Mouse (Mus musculus) heart, adult 11 months (tissue): ENCODE results near the gene Cmtm3.
A peak's percentile ranks its signal among the peaks of the same experiment; 100 is the strongest.
"Not testable (repeated sequence)": the region's sequence is repeated elsewhere in the genome, so short reads cannot be mapped to it uniquely, and the experiment has no call there.

Experiments used
- DNase-seq: peaks from one replicate; pipeline ENCODE4 v3.0.0; 2022

Cmtm3 gene

GRCm38 (mm10) chr8:104339229-104339982, at the start of gene Cmtm3:
Cmtm3 (plus strand) TSS chr8:104339410.
- DNase-seq: peak; percentile 97

- DNase-seq: not testable (repeated sequence)
These were observed 46.1 kb upstream of the Cmtm3 start, which contains the start of gene Cmtm2a for GRCm38 (mm10) chr8:104293081-104293480. Cmtm2a (minus strand) TSS chr8:104293181.

- no peak for DNase-seq
These were observed 44.8 kb upstream of the Cmtm3 start for GRCm38 (mm10) chr8:104294396-104294795.

- not testable (repeated sequence) for DNase-seq
These were observed 37.6 kb upstream of the Cmtm3 start for GRCm38 (mm10) chr8:104301577-104301976.

GRCm38 (mm10) chr8:104302536-104302935, 36.7 kb upstream of the Cmtm3 start:
- not testable (repeated sequence) for DNase-seq

- DNase-seq: no peak
These were observed 34.2 kb upstream of the Cmtm3 start for GRCm38 (mm10) chr8:104304962-104305361.

- DNase-seq: peak; percentile 76
These were observed 30.9 kb upstream of the Cmtm3 start for GRCm38 (mm10) chr8:104308341-104308740.

GRCm38 (mm10) chr8:104309441-104310155, 29.6 kb upstream of the Cmtm3 start, which contains the start of the genes Gm45711 and Cmtm1:
Gm45711 (minus strand) TSS chr8:104310081.
Cmtm1 (minus strand) TSS chr8:104310145.
- DNase-seq: peak; percentile 97

GRCm38 (mm10) chr8:104312023-104312422, 27.2 kb upstream of the Cmtm3 start:
- DNase-seq: peak; percentile 63

GRCm38 (mm10) chr8:104313311-104313710, 25.9 kb upstream of the Cmtm3 start:
- peak; percentile 85 for DNase-seq

GRCm38 (mm10) chr8:104321267-104321666, 17.9 kb upstream of the Cmtm3 start, which contains the start of gene Gm11020:
Gm11020 (plus strand) TSS chr8:104321567.
- DNase-seq: not testable (repeated sequence)

- DNase-seq: not testable (repeated sequence)
These were observed 17.3 kb upstream of the Cmtm3 start, which contains the start of gene Cmtm2b for GRCm38 (mm10) chr8:104321930-104322329. Cmtm2b (plus strand) TSS chr8:104322230.

GRCm38 (mm10) chr8:104332665-104333631, 6.3 kb upstream of the Cmtm3 start:
- DNase-seq: peak; percentile 42

- DNase-seq: peak; percentile 90
These were observed 5.4 kb upstream of the Cmtm3 start for GRCm38 (mm10) chr8:104333786-104334185.

GRCm38 (mm10) chr8:104334196-104334595, 5.0 kb upstream of the Cmtm3 start:
- no peak for DNase-seq

- peak; percentile 68 for DNase-seq
These were observed 2.4 kb upstream of the Cmtm3 start for GRCm38 (mm10) chr8:104336806-104337205.

GRCm38 (mm10) chr8:104337890-104338289, 1.3 kb upstream of the Cmtm3 start:
- peak; percentile 86 for DNase-seq

GRCm38 (mm10) chr8:104339983-104340232, 698 bp downstream of the Cmtm3 start:
- no peak for DNase-seq

- peak; percentile 99 for DNase-seq
These were observed 1.3 kb downstream of the Cmtm3 start for GRCm38 (mm10) chr8:104340233-104341105.

- DNase-seq: peak; percentile 99
These were observed 1.9 kb downstream of the Cmtm3 start for GRCm38 (mm10) chr8:104341106-104341561.

- DNase-seq: no peak
These were observed 2.5 kb downstream of the Cmtm3 start for GRCm38 (mm10) chr8:104341678-104342077.

GRCm38 (mm10) chr8:104342426-104342825, 3.2 kb downstream of the Cmtm3 start:
- peak; percentile 86 for DNase-seq
